Mouse (Mus musculus): ENCODE results near the gene a.
"Not testable (repeated sequence)": the region's sequence is repeated elsewhere in the genome, so short reads cannot be mapped to it uniquely, and the experiment has no call there.

a gene

GRCm38 (mm10) chr2:155052681-155053080 lies 261.5 kb downstream of the a start:
- DNase-seq (ENCODE audit: low read depth, low spot score) = no peak

- DNase-seq (ENCODE audit: low read depth, low spot score) = not testable (repeated sequence)
Measured at GRCm38 (mm10) chr2:155053512-155053911, 262.3 kb downstream of the a start.

GRCm38 (mm10) chr2:155054672-155055071 lies 263.5 kb downstream of the a start:
- no peak for DNase-seq (ENCODE audit: low read depth, low spot score)

GRCm38 (mm10) chr2:155056076-155056578 lies 264.9 kb downstream of the a start:
- no peak for DNase-seq (ENCODE audit: low read depth, low spot score)

- no peak for DNase-seq (ENCODE audit: low read depth, low spot score)
Measured at GRCm38 (mm10) chr2:155057361-155057760, 266.2 kb downstream of the a start.

- no peak for DNase-seq (ENCODE audit: low read depth, low spot score)
Measured at GRCm38 (mm10) chr2:155071027-155071426, 279.8 kb downstream of the a start.

- peak; percentile 17 for DNase-seq (ENCODE audit: low read depth, low spot score)
Measured at GRCm38 (mm10) chr2:155072353-155073145, 281.3 kb downstream of the a start.

- no peak for DNase-seq (ENCODE audit: low read depth, low spot score)
Measured at GRCm38 (mm10) chr2:155073347-155073746, 282.1 kb downstream of the a start.

GRCm38 (mm10) chr2:155073978-155074765 lies 283.0 kb downstream of the a start, which contains the start of gene Ahcy:
TSS of gene Ahcy (minus strand) at chr2:155074497.
- peak; percentile 95 for DNase-seq (ENCODE audit: low read depth, low spot score)

- DNase-seq (ENCODE audit: low read depth, low spot score) = no peak
Measured at GRCm38 (mm10) chr2:155074766-155075330, 283.6 kb downstream of the a start.

- no peak for DNase-seq (ENCODE audit: low read depth, low spot score)
Measured at GRCm38 (mm10) chr2:155075649-155076048, 284.4 kb downstream of the a start.

- no peak for DNase-seq (ENCODE audit: low read depth, low spot score)
Measured at GRCm38 (mm10) chr2:155079500-155080178, 288.4 kb downstream of the a start.

GRCm38 (mm10) chr2:155080179-155080530 lies 289.0 kb downstream of the a start:
- DNase-seq (ENCODE audit: low read depth, low spot score) = no peak

GRCm38 (mm10) chr2:155081056-155081455 lies 289.9 kb downstream of the a start:
- DNase-seq (ENCODE audit: low read depth, low spot score) = no peak

- DNase-seq (ENCODE audit: low read depth, low spot score) = peak; percentile 76
Measured at GRCm38 (mm10) chr2:155082121-155082803, 291.1 kb downstream of the a start.

- DNase-seq (ENCODE audit: low read depth, low spot score) = no peak
Measured at GRCm38 (mm10) chr2:155084546-155084945, 293.3 kb downstream of the a start.

GRCm38 (mm10) chr2:155086328-155086727 lies 295.1 kb downstream of the a start:
- no peak for DNase-seq (ENCODE audit: low read depth, low spot score)

GRCm38 (mm10) chr2:155088264-155088663 lies 297.1 kb downstream of the a start:
- DNase-seq (ENCODE audit: low read depth, low spot score) = no peak

GRCm38 (mm10) chr2:155090909-155091742 lies 299.9 kb downstream of the a start:
- DNase-seq (ENCODE audit: low read depth, low spot score) = no peak

- DNase-seq (ENCODE audit: low read depth, low spot score) = no peak
Measured at GRCm38 (mm10) chr2:155091743-155092075, 300.5 kb downstream of the a start.
